Mouse (Mus musculus) MEL (cell line): ENCODE measurements around the gene Gm49450. TPM values are rescaled to one million over a fixed set of nuclear protein-coding genes. Genes with fewer than 3 reads are reported as not detected.
A peak's percentile ranks its signal among the peaks of the same experiment; 100 is the strongest.

Experiments
- DNase-seq: peaks from one replicate; pipeline ENCODE4 v3.0.0; 2011; ENCODE audit warnings: low read depth, low spot score
- H3K27ac ChIP-seq: 2 replicates; pipeline ENCODE4 v1.5.1; 2012; ENCODE audit warnings: low read depth, mild to moderate bottlenecking, control low read depth, low read length, moderate library complexity; ENCODE audit not compliant: control insufficient read depth
- H3K27me3 ChIP-seq, 2 experiments: fragments of 150-350 bp in 1 of 2; sonication (generic) in 1 of 2; 2 replicates each; pipeline ENCODE4 v1.6.1; 2012; ENCODE audit warnings: low read length in 2 of 2, mild to moderate bottlenecking in 2 of 2, improper control_type of control experiment in 1 of 2, moderate library complexity in 1 of 2; ENCODE audit not compliant: insufficient read depth in 2 of 2, control insufficient read depth in 1 of 2
- H3K36me3 ChIP-seq, 2 experiments: 2 replicates each; pipeline ENCODE4 v1.6.1; 2012 to 2014; ENCODE audit warnings: low read length in 2 of 2, improper control_type of control experiment in 1 of 2, inconsistent platforms in 1 of 2, mild to moderate bottlenecking in 1 of 2; ENCODE audit not compliant: insufficient read depth in 2 of 2, control insufficient read depth in 1 of 2
- H3K4me1 ChIP-seq, 2 experiments: fragments of 150-350 bp in 1 of 2; sonication (generic) in 1 of 2; 2 replicates each; pipeline ENCODE4 v1.6.1; 2012; ENCODE audit warnings: low read length in 2 of 2, improper control_type of control experiment in 1 of 2, mild to moderate bottlenecking in 1 of 2; ENCODE audit not compliant: insufficient read depth in 2 of 2, control insufficient read depth in 1 of 2
- H3K4me3 ChIP-seq, 2 experiments: fragments of 150-350 bp in 1 of 2; sonication (generic) in 1 of 2; 2 replicates each; pipeline ENCODE4 v1.5.1; 2012; ENCODE audit warnings: low read depth in 2 of 2, low read length in 2 of 2, mild to moderate bottlenecking in 2 of 2, moderate library complexity in 2 of 2, control low read depth in 1 of 2, improper control_type of control experiment in 1 of 2; ENCODE audit not compliant: control insufficient read depth in 1 of 2, insufficient read depth in 1 of 2
- H3K79me2 ChIP-seq: 2 replicates; pipeline ENCODE4 v1.6.1; 2012; ENCODE audit warnings: mild to moderate bottlenecking, low read length, moderate library complexity; ENCODE audit not compliant: control insufficient read depth, poor library complexity, insufficient read depth
- H3K9ac ChIP-seq: 2 replicates; pipeline ENCODE4 v1.6.1; 2012; ENCODE audit warnings: low read depth, mild to moderate bottlenecking, control low read depth, low read length, moderate library complexity; ENCODE audit not compliant: control insufficient read depth, poor library complexity, severe bottlenecking
- H3K9me3 ChIP-seq: fragments of 150-350 bp; sonication (generic); replicated peaks from 2 replicates; pipeline ENCODE4 v1.6.1; 2012; ENCODE audit warnings: mild to moderate bottlenecking, low read length, improper control_type of control experiment, moderate library complexity; ENCODE audit not compliant: insufficient read depth
- BHLHE40 ChIP-seq: IDR thresholded peaks from 2 replicates; pipeline ENCODE4 v1.6.1; 2012; ENCODE audit warnings: low read depth, mild to moderate bottlenecking, inconsistent platforms, low read length, improper control_type of control experiment, borderline replicate concordance
- CHD1 ChIP-seq: IDR thresholded peaks from 2 replicates; pipeline ENCODE4 v1.6.1; 2012; ENCODE audit warnings: low read depth, mild to moderate bottlenecking, inconsistent platforms, low read length, improper control_type of control experiment
- E2F4 ChIP-seq: IDR thresholded peaks from 2 replicates; pipeline ENCODE4 v1.6.1; 2011; ENCODE audit warnings: low read depth, low read length, improper control_type of control experiment, borderline replicate concordance
- EP300 ChIP-seq, 2 experiments: IDR thresholded peaks; 2 replicates each; pipeline ENCODE4 v1.6.1; 2011; ENCODE audit warnings: improper control_type of control experiment in 2 of 2, low read length in 2 of 2, low read depth in 1 of 2, mild to moderate bottlenecking in 1 of 2
- ETS1 ChIP-seq: IDR thresholded peaks from 2 replicates; pipeline ENCODE4 v1.6.1; 2012; ENCODE audit warnings: low read depth, mild to moderate bottlenecking, inconsistent platforms, low read length, improper control_type of control experiment, moderate library complexity
- GABPA ChIP-seq: IDR thresholded peaks from 2 replicates; pipeline ENCODE4 v1.6.1; 2012; ENCODE audit warnings: low read depth, mild to moderate bottlenecking, inconsistent platforms, low read length, improper control_type of control experiment, moderate library complexity
- GATA1 ChIP-seq: IDR thresholded peaks from 2 replicates; pipeline ENCODE4 v1.6.1; 2011; ENCODE audit warnings: low read depth, low read length, improper control_type of control experiment
- HCFC1 ChIP-seq: IDR thresholded peaks from 2 replicates; pipeline ENCODE4 v1.6.1; 2012; ENCODE audit warnings: low read depth, mild to moderate bottlenecking, inconsistent platforms, low read length, improper control_type of control experiment, moderate library complexity
- JUND ChIP-seq: IDR thresholded peaks from 2 replicates; pipeline ENCODE4 v1.6.1; 2011; ENCODE audit warnings: low read depth, mild to moderate bottlenecking, improper control_type of control experiment, low read length
- KAT2A ChIP-seq: conservative IDR thresholded peaks from 2 replicates; pipeline ENCODE4 v1.6.1; 2012; ENCODE audit warnings: low read depth, low read length, improper control_type of control experiment, inconsistent platforms
- MAFK ChIP-seq: IDR thresholded peaks from 2 replicates; pipeline ENCODE4 v1.6.1; 2011; ENCODE audit warnings: low read depth, mild to moderate bottlenecking, low read length, improper control_type of control experiment, borderline replicate concordance
- MAZ ChIP-seq: IDR thresholded peaks from 2 replicates; pipeline ENCODE4 v1.6.1; 2012; ENCODE audit warnings: low read depth, mild to moderate bottlenecking, inconsistent platforms, low read length, improper control_type of control experiment
- MEF2A ChIP-seq: IDR thresholded peaks from 2 replicates; pipeline ENCODE4 v1.6.1; 2014; ENCODE audit warnings: low read depth, mild to moderate bottlenecking, inconsistent platforms, low read length, improper control_type of control experiment; ENCODE audit not compliant: poor library complexity, insufficient replicate concordance, severe bottlenecking; ENCODE audit errors: extremely low read depth
- MXI1 ChIP-seq: IDR thresholded peaks from 2 replicates; pipeline ENCODE4 v1.6.1; 2011; ENCODE audit warnings: mild to moderate bottlenecking, low read depth, low read length, improper control_type of control experiment
- MYC ChIP-seq: IDR thresholded peaks from 2 replicates; pipeline ENCODE4 v1.6.1; 2011; ENCODE audit warnings: low read depth, mild to moderate bottlenecking, low read length, improper control_type of control experiment, moderate library complexity
- NELFE ChIP-seq: IDR thresholded peaks from 2 replicates; pipeline ENCODE4 v1.6.1; 2011; ENCODE audit warnings: low read depth, low read length, improper control_type of control experiment
- NRF1 ChIP-seq: IDR thresholded peaks from 2 replicates; pipeline ENCODE4 v1.6.1; 2014; ENCODE audit warnings: low read depth, mild to moderate bottlenecking, inconsistent platforms, low read length, improper control_type of control experiment, moderate library complexity; ENCODE audit not compliant: poor library complexity, insufficient read depth, severe bottlenecking
- POLR2A ChIP-seq, 2 experiments: IDR thresholded peaks; 2 replicates each; pipeline ENCODE4 v1.6.1; 2011 to 2012; ENCODE audit warnings: low read length in 2 of 2, mild to moderate bottlenecking in 2 of 2, control low read depth in 1 of 2, improper control_type of control experiment in 1 of 2, low read depth in 1 of 2, moderate library complexity in 1 of 2; ENCODE audit not compliant: control insufficient read depth in 1 of 2, insufficient read depth in 1 of 2, poor library complexity in 1 of 2
- POLR2AphosphoS2 ChIP-seq: IDR thresholded peaks from 2 replicates; pipeline ENCODE4 v1.6.1; 2011; ENCODE audit warnings: low read length, improper control_type of control experiment
- POLR2AphosphoS5 ChIP-seq: IDR thresholded peaks from 2 replicates; pipeline ENCODE4 v1.6.1; 2012; ENCODE audit warnings: low read depth, borderline replicate concordance, mild to moderate bottlenecking, inconsistent platforms, low read length, moderate library complexity, mixed read lengths
- RAD21 ChIP-seq: IDR thresholded peaks from 2 replicates; pipeline ENCODE4 v1.6.1; 2011; ENCODE audit warnings: mild to moderate bottlenecking, low read depth, low read length, improper control_type of control experiment
- RCOR1 ChIP-seq: IDR thresholded peaks from 2 replicates; pipeline ENCODE4 v1.6.1; 2012; ENCODE audit warnings: low read depth, mild to moderate bottlenecking, inconsistent platforms, low read length, improper control_type of control experiment
- SIN3A ChIP-seq: IDR thresholded peaks from 2 replicates; pipeline ENCODE4 v1.6.1; 2012; ENCODE audit warnings: low read length, improper control_type of control experiment, inconsistent platforms
- SMC3 ChIP-seq: IDR thresholded peaks from 2 replicates; pipeline ENCODE4 v1.6.1; 2011; ENCODE audit warnings: low read depth, low read length, improper control_type of control experiment
- TCF12 ChIP-seq: IDR thresholded peaks from 2 replicates; pipeline ENCODE4 v1.6.1; 2014; ENCODE audit warnings: low read depth, mild to moderate bottlenecking, inconsistent platforms, low read length, improper control_type of control experiment, moderate library complexity
- UBTF ChIP-seq: IDR thresholded peaks from 2 replicates; pipeline ENCODE4 v1.6.1; 2012; ENCODE audit warnings: low read depth, mild to moderate bottlenecking, inconsistent platforms, low read length, improper control_type of control experiment, moderate library complexity, borderline replicate concordance; ENCODE audit not compliant: insufficient read depth
- USF1 ChIP-seq: IDR thresholded peaks from 2 replicates; pipeline ENCODE4 v1.6.1; 2014; ENCODE audit warnings: low read depth, mild to moderate bottlenecking, inconsistent platforms, low read length, improper control_type of control experiment, moderate library complexity
- USF2 ChIP-seq, 2 experiments: IDR thresholded peaks; 2 replicates each; pipeline ENCODE4 v1.6.1; 2011 to 2012; ENCODE audit warnings: improper control_type of control experiment in 2 of 2, low read length in 2 of 2, borderline replicate concordance in 1 of 2, inconsistent platforms in 1 of 2, low read depth in 1 of 2, mild to moderate bottlenecking in 1 of 2; ENCODE audit not compliant: insufficient read depth in 1 of 2
- ZC3H11A ChIP-seq: IDR thresholded peaks from 2 replicates; pipeline ENCODE4 v1.6.1; 2012; ENCODE audit warnings: low read depth, mild to moderate bottlenecking, inconsistent platforms, low read length, improper control_type of control experiment
- ZKSCAN1 ChIP-seq: IDR thresholded peaks from 2 replicates; pipeline ENCODE4 v1.6.1; 2012; ENCODE audit warnings: low read depth, mild to moderate bottlenecking, inconsistent platforms, low read length, improper control_type of control experiment, moderate library complexity
- ZMIZ1 ChIP-seq: IDR thresholded peaks from 2 replicates; pipeline ENCODE4 v1.6.1; 2012; ENCODE audit warnings: low read depth, mild to moderate bottlenecking, inconsistent platforms, low read length, improper control_type of control experiment, moderate library complexity
- ZNF384 ChIP-seq: IDR thresholded peaks from 2 replicates; pipeline ENCODE4 v1.6.1; 2012; ENCODE audit warnings: low read depth, mild to moderate bottlenecking, inconsistent platforms, low read length, improper control_type of control experiment
- polyA plus RNA-seq, 2 experiments: library from polyadenylated mRNA; stranded (reverse) in 1 of 2; unstranded in 1 of 2; fragments of >175 nt in 1 of 2; fragments of >200 nt in 1 of 2; gene quantifications; 2 replicates each; pipeline versions ENCODE4 v1.2.1 to v1.2.4; 2012; ENCODE audit warnings: low replicate concordance in 2 of 2, low read depth in 1 of 2; ENCODE audit not compliant: insufficient read length in 2 of 2, insufficient read depth in 1 of 2, missing spikeins in 1 of 2
- total RNA-seq: library from RNA; depleted of rRNA; stranded (reverse); fragments of 300-350 nt; gene quantifications from 2 replicates; pipeline ENCODE4 v1.2.3, GENCODE M21; 2012

The Gm49450 gene
- total and polyA plus RNA-seq, 3 experiments = not detected

DNA sequence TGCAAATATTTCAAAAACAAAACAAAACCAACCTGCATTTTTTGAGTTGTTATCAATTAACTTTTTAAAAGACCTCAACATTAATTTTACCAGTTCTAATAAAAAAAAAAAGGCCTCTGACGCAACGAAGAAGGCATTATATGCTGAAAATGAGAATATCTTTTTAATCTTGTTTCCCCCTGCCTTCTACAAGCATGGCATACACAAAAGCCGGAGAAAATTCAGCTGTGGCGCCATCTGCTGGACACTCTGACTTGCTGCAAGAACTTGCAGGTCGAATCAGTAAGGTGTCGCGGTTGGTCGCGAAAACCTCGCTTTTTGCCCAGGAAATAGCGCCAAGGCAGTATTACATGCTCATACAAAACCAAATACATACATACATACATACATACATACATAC lies 40.5 kb upstream of the Gm49450 start (continued):
- TF ChIP-seq MEF2A (no peak), POLR2AphosphoS5 (no peak)

DNA sequence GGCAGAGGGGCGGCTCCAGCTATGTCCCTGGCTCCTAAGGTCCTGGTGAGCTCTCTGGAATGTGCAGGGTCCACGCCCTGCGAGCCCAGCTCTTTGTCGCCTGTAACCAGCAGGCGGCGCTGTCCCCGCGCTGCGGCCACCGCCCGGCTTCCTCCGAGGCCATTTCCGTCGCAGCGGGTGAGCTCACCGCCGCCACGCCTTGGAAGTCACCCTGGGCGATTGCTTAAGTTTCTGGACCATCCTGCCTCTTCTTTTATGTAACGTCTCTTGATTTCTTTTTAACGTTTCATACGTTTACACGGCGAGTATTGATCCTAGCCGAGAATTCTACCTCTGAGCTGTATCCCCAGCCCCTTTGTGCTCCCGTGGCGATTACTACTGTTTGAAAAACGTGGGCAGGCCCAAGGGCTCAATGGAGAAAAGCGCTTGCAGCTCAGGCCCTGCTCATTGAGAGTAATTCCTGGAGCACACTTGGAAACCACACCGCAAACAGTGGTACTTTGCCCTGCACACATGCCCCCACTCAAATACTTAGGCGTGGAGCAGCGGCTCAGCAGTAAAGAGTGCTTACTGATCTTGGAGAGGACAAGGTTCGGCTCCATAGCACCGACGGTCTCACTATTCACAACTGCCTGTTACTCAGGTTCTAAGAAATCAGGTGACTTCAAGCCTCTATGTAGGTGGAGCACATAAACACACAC lies 39.9 kb upstream of the Gm49450 start:
- Histone ChIP-seq H3K27me3 (no peaks in the 10 kb centered on the region), H3K36me3 (peaks cover 0 to 8% of the 10 kb centered on the region in 2 experiments; a peak in 2 of 4 replicates), H3K4me1 (peaks cover 6 to 18% of the 10 kb centered on the region in 2 experiments), H3K4me3 (peak overlapping the region; percentile 73 to 78), H3K9ac (peak overlapping the region; percentile 84), H3K9me3 (no peaks in the 10 kb centered on the region), H3K27ac (peak overlapping the region; percentile 89), H3K79me2 (peaks cover 3% of the 10 kb centered on the region; the same call in 1 of the 2 replicates)
- DNase-seq = peak; percentile 97
- TF ChIP-seq RCOR1 (peak; percentile 48; the same call in 1 of the 2 replicates), NRF1 (0 out of 2 replicates have a peak, but pooled peaks have one; percentile 18), GABPA (no peak; the same call in 1 of the 2 replicates), NELFE (peak; percentile 80), ZNF384 (0 out of 2 replicates have a peak, but pooled peaks have one; percentile 48), ETS1 (peak; percentile 78; the same call in 1 of the 2 replicates), TCF12 (peak; percentile 83), RAD21 (peak; percentile 34), POLR2AphosphoS2 (peak; percentile 90), MAZ (peak; percentile 83), USF2 (IDR thresholded peaks at IDR 0.05; ENCODE audit: borderline replicate concordance in 1 of 2, insufficient read depth in 1 of 2, low read depth in 1 of 2, low read length in 2 of 2) (no peak), USF1 (0 out of 2 replicates have a peak, but pooled peaks have one; percentile 30), EP300 (IDR thresholded peaks at IDR 0.05; ENCODE audit: low read depth in 1 of 2, low read length in 2 of 2) (peak in 1 of 2 experiments; percentile 58; a peak in 1 of 4 replicates), ZKSCAN1 (no peak), POLR2AphosphoS5 (no peak), E2F4 (peak; percentile 28; the same call in 1 of the 2 replicates), ZMIZ1 (peak; percentile 73; the same call in 1 of the 2 replicates), CHD1 (0 out of 2 replicates have a peak, but pooled peaks have one; percentile 3), MXI1 (peak; percentile 93), MEF2A (no peak), KAT2A (peak; percentile 73), HCFC1 (peak; percentile 94), POLR2A (IDR thresholded peaks at IDR 0.05; ENCODE audit: control insufficient read depth in 1 of 2, insufficient read depth in 1 of 2, low read depth in 1 of 2, low read length in 2 of 2, poor library complexity in 1 of 2) (peak; percentile 62 to 83; a peak in 3 of 4 replicates), BHLHE40 (peak; percentile 70), MYC (peak; percentile 96), GATA1 (no peak), ZC3H11A (peak; percentile 58), UBTF (no peak), SMC3 (peak; percentile 66), MAFK (no peak), JUND (no peak), SIN3A (peak; percentile 97)
